Mouse (Mus musculus) left cerebral cortex, postnatal 36 days (tissue): ENCODE results near the gene Evc2. TPM values are rescaled to one million over a fixed set of nuclear protein-coding genes. Genes with fewer than 3 reads are reported as not detected.

Experiments
- DNase-seq, 2 experiments: peaks; one replicate each; pipeline ENCODE4 v3.0.0; 2021 to 2022; ENCODE audit warnings: low spot score in 2 of 2, mixed read lengths in 1 of 2
- intact Hi-C: fragments of 180-260 bp; cut with DNase I; formaldehyde crosslinking; loops from one replicate; pipeline ENCODE4 v1.15.1; 2025
- total RNA-seq, 2 experiments: library from RNA; stranded (reverse); gene quantifications; 2 replicates each; pipeline ENCODE4 v1.2.3; 2021

Gene Evc2
- total RNA-seq, 2 experiments from 2014 or later = 12.0 to 14.1 TPM

- intact Hi-C loops = loop anchor here (5.0 kb wide), 1 partner anchor 59 kb away; no protein-coding TSS in a partner anchor
- DNase-seq = no peak
These were observed 17.7 kb downstream of the Evc2 start for GRCm38 (mm10) chr5:37356027-37356426.

- DNase-seq = no peak
- intact Hi-C loops = no loop called here
These were observed 24.3 kb downstream of the Evc2 start for GRCm38 (mm10) chr5:37362618-37363017.

GRCm38 (mm10) chr5:37363284-37363683 is 25.0 kb downstream of the Evc2 start:
- DNase-seq = no peak
- intact Hi-C loops = no loop called here

- intact Hi-C loops = no loop called here
- no peak for DNase-seq
These were observed 27.5 kb downstream of the Evc2 start for GRCm38 (mm10) chr5:37365751-37366150.

GRCm38 (mm10) chr5:37368796-37369195 is 30.5 kb downstream of the Evc2 start:
- intact Hi-C loops = no loop called here
- no peak for DNase-seq

- no peak for DNase-seq
These were observed 39.1 kb downstream of the Evc2 start for GRCm38 (mm10) chr5:37377376-37377775.

GRCm38 (mm10) chr5:37380641-37381040 is 42.3 kb downstream of the Evc2 start:
- DNase-seq = no peak
- intact Hi-C loops = no loop called here

More at GRCm38 (mm10) chr5:37377376-37377775, 39.1 kb downstream of the Evc2 start:
- intact Hi-C loops = no loop called here

- intact Hi-C loops = no loop called here
- DNase-seq = no peak
These were observed 45.3 kb downstream of the Evc2 start for GRCm38 (mm10) chr5:37383570-37383969.

- DNase-seq = no peak
- intact Hi-C loops = no loop called here
These were observed 50.3 kb downstream of the Evc2 start for GRCm38 (mm10) chr5:37388646-37389045.

GRCm38 (mm10) chr5:37389808-37390495 is 51.7 kb downstream of the Evc2 start:
- no peak for DNase-seq
- intact Hi-C loops = no loop called here

GRCm38 (mm10) chr5:37390923-37391322 is 52.6 kb downstream of the Evc2 start:
- intact Hi-C loops = no loop called here
- DNase-seq = no peak

GRCm38 (mm10) chr5:37391901-37392300 is 53.6 kb downstream of the Evc2 start:
- intact Hi-C loops = no loop called here
- no peak for DNase-seq

- intact Hi-C loops = no loop called here
- DNase-seq = no peak
These were observed 57.1 kb downstream of the Evc2 start for GRCm38 (mm10) chr5:37395172-37396030.

GRCm38 (mm10) chr5:37419028-37419427 is 80.7 kb downstream of the Evc2 start:
- intact Hi-C loops = no loop called here
- DNase-seq = no peak

GRCm38 (mm10) chr5:37427210-37427609 is 88.9 kb downstream of the Evc2 start:
- no peak for DNase-seq
- intact Hi-C loops = loop anchor here (10.0 kb wide), 1 partner anchor 288 kb away; the partner anchor contains the start of gene Stk32b

GRCm38 (mm10) chr5:37435417-37435816 is 97.1 kb downstream of the Evc2 start:
- DNase-seq = no peak

GRCm38 (mm10) chr5:37442767-37443166 is 104.5 kb downstream of the Evc2 start:
- intact Hi-C loops = no loop called here
- no peak for DNase-seq

More at GRCm38 (mm10) chr5:37435417-37435816, 97.1 kb downstream of the Evc2 start:
- intact Hi-C loops = no loop called here

- no peak for DNase-seq
- intact Hi-C loops = no loop called here
These were observed 109.2 kb downstream of the Evc2 start for GRCm38 (mm10) chr5:37447546-37447945.

GRCm38 (mm10) chr5:37456590-37456989 is 118.3 kb downstream of the Evc2 start:
- intact Hi-C loops = no loop called here

GRCm38 (mm10) chr5:37457191-37457590 is 118.9 kb downstream of the Evc2 start:
- intact Hi-C loops = no loop called here
- DNase-seq = no peak

More at GRCm38 (mm10) chr5:37456590-37456989, 118.3 kb downstream of the Evc2 start:
- no peak for DNase-seq

- no peak for DNase-seq
- intact Hi-C loops = no loop called here
These were observed 119.5 kb downstream of the Evc2 start for GRCm38 (mm10) chr5:37457831-37458230.
